Mouse (Mus musculus) intestine, postnatal 0 days (tissue): ENCODE data around the gene Hecw2. TPM values are rescaled to one million over a fixed set of nuclear protein-coding genes. Genes with fewer than 3 reads are reported as not detected.

Source experiments
- ATAC-seq: fragments of 200-750 bp; cut with Nextera tagmentation; 2 replicates; pipeline ENCODE4 v1.8.0; 2017; ENCODE audit warnings: mild to moderate bottlenecking, moderate TSS enrichment, moderate library complexity
- H3K27ac ChIP-seq: fragments of 300-500 bp; sonication (generic); 2 replicates; pipeline ENCODE4 v1.5.1; 2014; ENCODE audit warnings: mild to moderate bottlenecking, low read depth, low read length, moderate library complexity
- H3K27me3 ChIP-seq: fragments of 300-500 bp; sonication (generic); replicated peaks from 2 replicates; pipeline ENCODE4 v1.6.1; 2014; ENCODE audit warnings: low read length, mixed read lengths; ENCODE audit not compliant: control insufficient read depth, insufficient read depth
- H3K36me3 ChIP-seq: fragments of 300-500 bp; sonication (generic); 2 replicates; pipeline ENCODE4 v1.6.1; 2014; ENCODE audit warnings: mild to moderate bottlenecking, moderate library complexity; ENCODE audit not compliant: control insufficient read depth, insufficient read depth
- H3K4me1 ChIP-seq: fragments of 300-500 bp; sonication (generic); replicated peaks from 2 replicates; pipeline ENCODE4 v1.6.1; 2014; ENCODE audit warnings: antibody characterized with exemption, low read length, mixed read lengths; ENCODE audit not compliant: control insufficient read depth, insufficient read depth
- H3K4me2 ChIP-seq: fragments of 300-500 bp; sonication (generic); replicated peaks from 2 replicates; pipeline ENCODE4 v1.6.1; 2014; ENCODE audit warnings: low read depth, mild to moderate bottlenecking, moderate library complexity
- H3K4me3 ChIP-seq: fragments of 300-500 bp; sonication (generic); 2 replicates; pipeline ENCODE4 v1.5.1; 2014; ENCODE audit warnings: low read depth, low read length
- H3K9ac ChIP-seq: fragments of 300-500 bp; sonication (generic); 2 replicates; pipeline ENCODE4 v1.6.1; 2014; ENCODE audit warnings: mild to moderate bottlenecking, low read depth, low read length
- H3K9me3 ChIP-seq: fragments of 300-500 bp; sonication (generic); 2 replicates; pipeline ENCODE4 v1.6.1; 2016; ENCODE audit warnings: mixed run types; ENCODE audit not compliant: control insufficient read depth
- CTCF ChIP-seq: sonication (generic); IDR thresholded peaks from 2 replicates; pipeline ENCODE4 v1.5.1; 2016; ENCODE audit warnings: low read depth, mild to moderate bottlenecking, control low read depth, antibody characterized with exemption, moderate library complexity
- WGBS: fragments of 180-500 bp; shearing (Covaris S2); extraction: QIAGEN DNeasy Blood & Tissue Kit; methylation state at CpG from one replicate; pipeline ENCODE4 v1.1.7; 2014; 5-methylcytosine and 5-hydroxymethylcytosine counted together
- polyA plus RNA-seq: library from polyadenylated mRNA; unstranded; fragments of >200 nt; fragmentation: Nextera tagmentation; extraction: Ambion mirVana; gene quantifications from 2 replicates; pipeline ENCODE4 v1.2.1, GENCODE M21; 2015

Gene Hecw2
- polyA plus RNA-seq, 1 experiment from 2014 or later = 0.69 TPM

GRCm38 (mm10) chr1:53852086-53852610, 342.8 kb downstream of the Hecw2 start:
- WGBS = 89% methylated on average over 3 of the region's 3 CpGs
- Histone ChIP-seq H3K4me1 (no peaks in the 10 kb centered on the region), H3K27ac (no peak overlapping the region)

GRCm38 (mm10) chr1:53851334-53851733, 343.6 kb downstream of the Hecw2 start:
- Histone ChIP-seq H3K27me3 (no peaks in the 10 kb centered on the region), H3K4me1 (no peaks in the 10 kb centered on the region), H3K27ac (no peak overlapping the region), H3K9ac (no peak overlapping the region), H3K36me3 (no peaks in the 10 kb centered on the region), H3K4me3 (no peak overlapping the region), H3K9me3 (no peaks in the 10 kb centered on the region), H3K4me2 (no peak overlapping the region)
- ATAC-seq = no peak
- TF ChIP-seq CTCF = no peak
- 66% methylated on average over 8 of the region's 8 CpGs for WGBS

More at GRCm38 (mm10) chr1:53852086-53852610, 342.8 kb downstream of the Hecw2 start:
- Histone ChIP-seq H3K27me3 (no peaks in the 10 kb centered on the region), H3K36me3 (no peaks in the 10 kb centered on the region), H3K9ac (no peak overlapping the region), H3K4me2 (no peak overlapping the region), H3K9me3 (no peaks in the 10 kb centered on the region), H3K4me3 (no peak overlapping the region)
- ATAC-seq = no peak
- TF ChIP-seq CTCF = no peak

- Histone ChIP-seq H3K9ac (no peak overlapping the region), H3K4me1 (no peaks in the 10 kb centered on the region), H3K4me2 (no peak overlapping the region), H3K36me3 (no peaks in the 10 kb centered on the region), H3K27me3 (no peaks in the 10 kb centered on the region), H3K27ac (no peak overlapping the region), H3K9me3 (no peaks in the 10 kb centered on the region), H3K4me3 (no peak overlapping the region)
- TF ChIP-seq CTCF = no peak
- 66% methylated on average over 6 of the region's 6 CpGs for WGBS
- peak; percentile 55 for ATAC-seq
Measured at GRCm38 (mm10) chr1:53850891-53851290, 344.1 kb downstream of the Hecw2 start.

GRCm38 (mm10) chr1:53846665-53847237, 348.2 kb downstream of the Hecw2 start:
- Histone ChIP-seq H3K9me3 (no peaks in the 10 kb centered on the region), H3K4me1 (peaks cover 4% of the 10 kb centered on the region; the same call in 1 of the 2 replicates), H3K4me3 (no peak overlapping the region), H3K27ac (peak overlapping the region; percentile 41; the same call in 1 of the 2 replicates), H3K36me3 (no peaks in the 10 kb centered on the region), H3K27me3 (no peaks in the 10 kb centered on the region), H3K9ac (no peak overlapping the region), H3K4me2 (0 out of 2 replicates have a peak overlapping the region, but pooled peaks have one; percentile 17)
- TF ChIP-seq CTCF = no peak
- peak; percentile 63 for ATAC-seq
- 35% methylated on average over 2 of the region's 2 CpGs for WGBS

GRCm38 (mm10) chr1:53845854-53846253, 349.1 kb downstream of the Hecw2 start:
- peak; percentile 13; the same call in 1 of the 2 replicates for ATAC-seq
- H3K4me3 ChIP-seq = no peak overlapping the region
- no peaks in the 10 kb centered on the region for H3K9me3 ChIP-seq
- no peaks in the 10 kb centered on the region for H3K36me3 ChIP-seq
- 0 out of 2 replicates have a peak overlapping the region, but pooled peaks have one; percentile 41 for H3K27ac ChIP-seq
- TF ChIP-seq CTCF = no peak
- 32% methylated on average over 8 of the region's 8 CpGs for WGBS
- no peak overlapping the region for H3K4me2 ChIP-seq
- H3K4me1 ChIP-seq = peaks cover 4% of the 10 kb centered on the region; the same call in 1 of the 2 replicates
- no peak overlapping the region for H3K9ac ChIP-seq
- no peaks in the 10 kb centered on the region for H3K27me3 ChIP-seq

GRCm38 (mm10) chr1:53844914-53845612, 349.9 kb downstream of the Hecw2 start:
- H3K36me3 ChIP-seq = no peaks in the 10 kb centered on the region
- no peak overlapping the region; the same call in 1 of the 2 replicates for H3K4me2 ChIP-seq
- H3K27me3 ChIP-seq = no peaks in the 10 kb centered on the region
- 59% methylated on average over 5 of the region's 5 CpGs for WGBS
- H3K27ac ChIP-seq = peak overlapping the region; percentile 73
- H3K9me3 ChIP-seq = no peaks in the 10 kb centered on the region
- ATAC-seq = no peak
- H3K4me3 ChIP-seq = no peak overlapping the region
- no peak for TF ChIP-seq CTCF
- H3K4me1 ChIP-seq = peaks cover 4% of the 10 kb centered on the region; the same call in 1 of the 2 replicates
- no peak overlapping the region for H3K9ac ChIP-seq
